Mouse (Mus musculus): ENCODE results near the gene Nt5c2.

GRCm38 (mm10) chr19:46911492-46911891, 103.5 kb downstream of the Nt5c2 start:
- TF ChIP-seq CTCF (IDR thresholded peaks at IDR 0.05; ENCODE audit: low read depth) (no peak), EP300 (IDR thresholded peaks at IDR 0.05; ENCODE audit: low read depth) (peak; percentile 81)

Measured in liver, postnatal 0 days (tissue).